Mouse (Mus musculus) cerebellum, adult 2 months (tissue): ENCODE results near the gene Asl.

ENCODE experiments used
- CTCF ChIP-seq: fragments of 200-500 bp; IDR thresholded peaks from 2 replicates; pipeline ENCODE4 v1.5.1; 2011; ENCODE audit warnings: low read depth, mild to moderate bottlenecking, control low read depth, low read length, moderate library complexity, borderline replicate concordance; ENCODE audit not compliant: insufficient read depth
- POLR2A ChIP-seq: fragments of 200-500 bp; IDR thresholded peaks from 2 replicates; pipeline ENCODE4 v1.6.1; 2011; ENCODE audit warnings: low read length, control low read depth, borderline replicate concordance; ENCODE audit not compliant: insufficient read depth

DNA sequence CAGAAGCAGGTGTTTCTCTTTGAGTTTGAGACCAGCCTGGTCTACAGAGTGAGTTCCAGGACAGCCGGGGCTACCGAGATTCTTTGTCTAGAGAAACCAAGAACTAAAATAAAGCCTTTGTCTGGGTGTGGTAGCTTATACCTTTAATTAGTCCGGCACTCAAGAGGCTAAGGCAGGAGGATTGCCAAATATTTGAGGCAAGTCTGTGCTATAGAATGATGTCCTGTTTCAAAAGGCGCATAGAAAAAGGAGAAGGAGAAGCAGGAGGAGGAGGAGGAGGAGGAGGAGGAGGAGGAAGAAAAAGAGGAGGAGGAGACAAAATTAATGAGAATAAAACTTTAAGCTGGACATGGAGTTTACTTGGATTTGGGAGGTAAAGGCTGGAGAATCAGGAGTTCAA, 65.8 kb downstream of the Asl start:
- TF ChIP-seq CTCF (no peak), POLR2A (no peak)
